Mouse (Mus musculus) Muller cell, postnatal 12 days (primary cell): ENCODE data around the gene Cyfip2.
A peak's percentile ranks its signal among the peaks of the same experiment; 100 is the strongest.
"Not testable (repeated sequence)": the region's sequence is repeated elsewhere in the genome, so short reads cannot be mapped to it uniquely, and the experiment has no call there.

Experiments used
- DNase-seq: peaks from one replicate; pipeline ENCODE4 v3.0.0-alpha.2; 2015; ENCODE audit errors: inconsistent ontology term

Cyfip2 gene

GRCm38 (mm10) chr11:46194175-46194574 lies 118.5 kb downstream of the Cyfip2 start:
- no peak for DNase-seq

GRCm38 (mm10) chr11:46188283-46188682 lies 124.4 kb downstream of the Cyfip2 start:
- no peak for DNase-seq

- no peak for DNase-seq
Observed at GRCm38 (mm10) chr11:46185486-46185885, 127.2 kb downstream of the Cyfip2 start.

GRCm38 (mm10) chr11:46184946-46185345 lies 127.7 kb downstream of the Cyfip2 start:
- DNase-seq: no peak

GRCm38 (mm10) chr11:46182031-46182430 lies 130.6 kb downstream of the Cyfip2 start:
- DNase-seq: not testable (repeated sequence)

- DNase-seq: peak; percentile 27
Observed at GRCm38 (mm10) chr11:46177246-46178043, 135.2 kb downstream of the Cyfip2 start.

GRCm38 (mm10) chr11:46176155-46176554 lies 136.5 kb downstream of the Cyfip2 start:
- no peak for DNase-seq

- no peak for DNase-seq
Observed at GRCm38 (mm10) chr11:46172128-46172527, 140.5 kb downstream of the Cyfip2 start.

- no peak for DNase-seq
Observed at GRCm38 (mm10) chr11:46169908-46170307, 142.8 kb downstream of the Cyfip2 start.

GRCm38 (mm10) chr11:46168506-46168905 lies 144.2 kb downstream of the Cyfip2 start:
- DNase-seq: no peak

GRCm38 (mm10) chr11:46165866-46166585 lies 146.6 kb downstream of the Cyfip2 start, which contains the start of gene Nipal4:
TSS of gene Nipal4 (minus strand) at chr11:46166508.
- DNase-seq: peak; percentile 58

GRCm38 (mm10) chr11:46157462-46157861 lies 155.2 kb downstream of the Cyfip2 start:
- no peak for DNase-seq

GRCm38 (mm10) chr11:46156945-46157344 lies 155.7 kb downstream of the Cyfip2 start:
- DNase-seq: no peak

GRCm38 (mm10) chr11:46146619-46147018 lies 166.0 kb downstream of the Cyfip2 start:
- DNase-seq: no peak

GRCm38 (mm10) chr11:46145163-46145875 lies 167.3 kb downstream of the Cyfip2 start:
- no peak for DNase-seq
